Mouse (Mus musculus) MEL (cell line): ENCODE measurements around the gene Pkdrej. TPM values are rescaled to one million over a fixed set of nuclear protein-coding genes. Genes with fewer than 3 reads are reported as not detected.

Experiments
- DNase-seq: peaks from one replicate; pipeline ENCODE4 v3.0.0; 2011; ENCODE audit warnings: low read depth, low spot score
- H3K27ac ChIP-seq: 2 replicates; pipeline ENCODE4 v1.5.1; 2012; ENCODE audit warnings: low read depth, mild to moderate bottlenecking, control low read depth, low read length, moderate library complexity; ENCODE audit not compliant: control insufficient read depth
- H3K27me3 ChIP-seq, 2 experiments: fragments of 150-350 bp in 1 of 2; sonication (generic) in 1 of 2; 2 replicates each; pipeline ENCODE4 v1.6.1; 2012; ENCODE audit warnings: low read length in 2 of 2, mild to moderate bottlenecking in 2 of 2, improper control_type of control experiment in 1 of 2, moderate library complexity in 1 of 2; ENCODE audit not compliant: insufficient read depth in 2 of 2, control insufficient read depth in 1 of 2
- H3K36me3 ChIP-seq, 2 experiments: 2 replicates each; pipeline ENCODE4 v1.6.1; 2012 to 2014; ENCODE audit warnings: low read length in 2 of 2, improper control_type of control experiment in 1 of 2, inconsistent platforms in 1 of 2, mild to moderate bottlenecking in 1 of 2; ENCODE audit not compliant: insufficient read depth in 2 of 2, control insufficient read depth in 1 of 2
- H3K4me1 ChIP-seq, 2 experiments: fragments of 150-350 bp in 1 of 2; sonication (generic) in 1 of 2; 2 replicates each; pipeline ENCODE4 v1.6.1; 2012; ENCODE audit warnings: low read length in 2 of 2, improper control_type of control experiment in 1 of 2, mild to moderate bottlenecking in 1 of 2; ENCODE audit not compliant: insufficient read depth in 2 of 2, control insufficient read depth in 1 of 2
- H3K4me3 ChIP-seq, 2 experiments: fragments of 150-350 bp in 1 of 2; sonication (generic) in 1 of 2; 2 replicates each; pipeline ENCODE4 v1.5.1; 2012; ENCODE audit warnings: low read depth in 2 of 2, low read length in 2 of 2, mild to moderate bottlenecking in 2 of 2, moderate library complexity in 2 of 2, control low read depth in 1 of 2, improper control_type of control experiment in 1 of 2; ENCODE audit not compliant: control insufficient read depth in 1 of 2, insufficient read depth in 1 of 2
- H3K79me2 ChIP-seq: 2 replicates; pipeline ENCODE4 v1.6.1; 2012; ENCODE audit warnings: mild to moderate bottlenecking, low read length, moderate library complexity; ENCODE audit not compliant: control insufficient read depth, poor library complexity, insufficient read depth
- H3K9ac ChIP-seq: 2 replicates; pipeline ENCODE4 v1.6.1; 2012; ENCODE audit warnings: low read depth, mild to moderate bottlenecking, control low read depth, low read length, moderate library complexity; ENCODE audit not compliant: control insufficient read depth, poor library complexity, severe bottlenecking
- H3K9me3 ChIP-seq: fragments of 150-350 bp; sonication (generic); replicated peaks from 2 replicates; pipeline ENCODE4 v1.6.1; 2012; ENCODE audit warnings: mild to moderate bottlenecking, low read length, improper control_type of control experiment, moderate library complexity; ENCODE audit not compliant: insufficient read depth
- BHLHE40 ChIP-seq: IDR thresholded peaks from 2 replicates; pipeline ENCODE4 v1.6.1; 2012; ENCODE audit warnings: low read depth, mild to moderate bottlenecking, inconsistent platforms, low read length, improper control_type of control experiment, borderline replicate concordance
- CHD1 ChIP-seq: IDR thresholded peaks from 2 replicates; pipeline ENCODE4 v1.6.1; 2012; ENCODE audit warnings: low read depth, mild to moderate bottlenecking, inconsistent platforms, low read length, improper control_type of control experiment
- CHD2 ChIP-seq: IDR thresholded peaks from 2 replicates; pipeline ENCODE4 v1.6.1; 2011; ENCODE audit warnings: low read length, improper control_type of control experiment
- CTCF ChIP-seq, 3 experiments: IDR thresholded peaks in 2 of 3; conservative IDR thresholded peaks in 1 of 3; 2 replicates each; pipeline ENCODE4 v1.5.1; 2011 to 2012; ENCODE audit warnings: low read length in 3 of 3, low read depth in 2 of 3, mild to moderate bottlenecking in 2 of 3, improper control_type of control experiment in 1 of 3, inconsistent platforms in 1 of 3, mixed read lengths in 1 of 3, moderate library complexity in 1 of 3; ENCODE audit not compliant: control insufficient read depth in 1 of 3, insufficient read depth in 1 of 3, poor library complexity in 1 of 3, severe bottlenecking in 1 of 3
- E2F4 ChIP-seq: IDR thresholded peaks from 2 replicates; pipeline ENCODE4 v1.6.1; 2011; ENCODE audit warnings: low read depth, low read length, improper control_type of control experiment, borderline replicate concordance
- ELF1 ChIP-seq: IDR thresholded peaks from 2 replicates; pipeline ENCODE4 v1.6.1; 2014; ENCODE audit warnings: low read depth, mild to moderate bottlenecking, inconsistent platforms, low read length, improper control_type of control experiment, moderate library complexity
- EP300 ChIP-seq, 2 experiments: IDR thresholded peaks; 2 replicates each; pipeline ENCODE4 v1.6.1; 2011; ENCODE audit warnings: improper control_type of control experiment in 2 of 2, low read length in 2 of 2, low read depth in 1 of 2, mild to moderate bottlenecking in 1 of 2
- ETS1 ChIP-seq: IDR thresholded peaks from 2 replicates; pipeline ENCODE4 v1.6.1; 2012; ENCODE audit warnings: low read depth, mild to moderate bottlenecking, inconsistent platforms, low read length, improper control_type of control experiment, moderate library complexity
- GABPA ChIP-seq: IDR thresholded peaks from 2 replicates; pipeline ENCODE4 v1.6.1; 2012; ENCODE audit warnings: low read depth, mild to moderate bottlenecking, inconsistent platforms, low read length, improper control_type of control experiment, moderate library complexity
- GATA1 ChIP-seq: IDR thresholded peaks from 2 replicates; pipeline ENCODE4 v1.6.1; 2011; ENCODE audit warnings: low read depth, low read length, improper control_type of control experiment
- HCFC1 ChIP-seq: IDR thresholded peaks from 2 replicates; pipeline ENCODE4 v1.6.1; 2012; ENCODE audit warnings: low read depth, mild to moderate bottlenecking, inconsistent platforms, low read length, improper control_type of control experiment, moderate library complexity
- JUND ChIP-seq: IDR thresholded peaks from 2 replicates; pipeline ENCODE4 v1.6.1; 2011; ENCODE audit warnings: low read depth, mild to moderate bottlenecking, improper control_type of control experiment, low read length
- KAT2A ChIP-seq: conservative IDR thresholded peaks from 2 replicates; pipeline ENCODE4 v1.6.1; 2012; ENCODE audit warnings: low read depth, low read length, improper control_type of control experiment, inconsistent platforms
- MAFK ChIP-seq: IDR thresholded peaks from 2 replicates; pipeline ENCODE4 v1.6.1; 2011; ENCODE audit warnings: low read depth, mild to moderate bottlenecking, low read length, improper control_type of control experiment, borderline replicate concordance
- MAX ChIP-seq: IDR thresholded peaks from 2 replicates; pipeline ENCODE4 v1.6.1; 2011; ENCODE audit warnings: low read length, improper control_type of control experiment
- MAZ ChIP-seq: IDR thresholded peaks from 2 replicates; pipeline ENCODE4 v1.6.1; 2012; ENCODE audit warnings: low read depth, mild to moderate bottlenecking, inconsistent platforms, low read length, improper control_type of control experiment
- MEF2A ChIP-seq: IDR thresholded peaks from 2 replicates; pipeline ENCODE4 v1.6.1; 2014; ENCODE audit warnings: low read depth, mild to moderate bottlenecking, inconsistent platforms, low read length, improper control_type of control experiment; ENCODE audit not compliant: poor library complexity, insufficient replicate concordance, severe bottlenecking; ENCODE audit errors: extremely low read depth
- MXI1 ChIP-seq: IDR thresholded peaks from 2 replicates; pipeline ENCODE4 v1.6.1; 2011; ENCODE audit warnings: mild to moderate bottlenecking, low read depth, low read length, improper control_type of control experiment
- MYB ChIP-seq: IDR thresholded peaks from 2 replicates; pipeline ENCODE4 v1.6.1; 2011; ENCODE audit warnings: mild to moderate bottlenecking, low read depth, low read length, improper control_type of control experiment
- MYC ChIP-seq: IDR thresholded peaks from 2 replicates; pipeline ENCODE4 v1.6.1; 2011; ENCODE audit warnings: low read depth, mild to moderate bottlenecking, low read length, improper control_type of control experiment, moderate library complexity
- NELFE ChIP-seq: IDR thresholded peaks from 2 replicates; pipeline ENCODE4 v1.6.1; 2011; ENCODE audit warnings: low read depth, low read length, improper control_type of control experiment
- NRF1 ChIP-seq: IDR thresholded peaks from 2 replicates; pipeline ENCODE4 v1.6.1; 2014; ENCODE audit warnings: low read depth, mild to moderate bottlenecking, inconsistent platforms, low read length, improper control_type of control experiment, moderate library complexity; ENCODE audit not compliant: poor library complexity, insufficient read depth, severe bottlenecking
- POLR2A ChIP-seq, 2 experiments: IDR thresholded peaks; 2 replicates each; pipeline ENCODE4 v1.6.1; 2011 to 2012; ENCODE audit warnings: low read length in 2 of 2, mild to moderate bottlenecking in 2 of 2, control low read depth in 1 of 2, improper control_type of control experiment in 1 of 2, low read depth in 1 of 2, moderate library complexity in 1 of 2; ENCODE audit not compliant: control insufficient read depth in 1 of 2, insufficient read depth in 1 of 2, poor library complexity in 1 of 2
- POLR2AphosphoS2 ChIP-seq: IDR thresholded peaks from 2 replicates; pipeline ENCODE4 v1.6.1; 2011; ENCODE audit warnings: low read length, improper control_type of control experiment
- POLR2AphosphoS5 ChIP-seq: IDR thresholded peaks from 2 replicates; pipeline ENCODE4 v1.6.1; 2012; ENCODE audit warnings: low read depth, borderline replicate concordance, mild to moderate bottlenecking, inconsistent platforms, low read length, moderate library complexity, mixed read lengths
- RAD21 ChIP-seq: IDR thresholded peaks from 2 replicates; pipeline ENCODE4 v1.6.1; 2011; ENCODE audit warnings: mild to moderate bottlenecking, low read depth, low read length, improper control_type of control experiment
- RCOR1 ChIP-seq: IDR thresholded peaks from 2 replicates; pipeline ENCODE4 v1.6.1; 2012; ENCODE audit warnings: low read depth, mild to moderate bottlenecking, inconsistent platforms, low read length, improper control_type of control experiment
- SIN3A ChIP-seq: IDR thresholded peaks from 2 replicates; pipeline ENCODE4 v1.6.1; 2012; ENCODE audit warnings: low read length, improper control_type of control experiment, inconsistent platforms
- SMC3 ChIP-seq: IDR thresholded peaks from 2 replicates; pipeline ENCODE4 v1.6.1; 2011; ENCODE audit warnings: low read depth, low read length, improper control_type of control experiment
- TAL1 ChIP-seq: IDR thresholded peaks from 2 replicates; pipeline ENCODE4 v1.6.1; 2012; ENCODE audit warnings: mild to moderate bottlenecking, inconsistent platforms, low read length, moderate library complexity, mixed read lengths
- TBP ChIP-seq: IDR thresholded peaks from 2 replicates; pipeline ENCODE4 v1.8.0; 2011; ENCODE audit warnings: low read depth, low read length, improper control_type of control experiment
- TCF12 ChIP-seq: IDR thresholded peaks from 2 replicates; pipeline ENCODE4 v1.6.1; 2014; ENCODE audit warnings: low read depth, mild to moderate bottlenecking, inconsistent platforms, low read length, improper control_type of control experiment, moderate library complexity
- UBTF ChIP-seq: IDR thresholded peaks from 2 replicates; pipeline ENCODE4 v1.6.1; 2012; ENCODE audit warnings: low read depth, mild to moderate bottlenecking, inconsistent platforms, low read length, improper control_type of control experiment, moderate library complexity, borderline replicate concordance; ENCODE audit not compliant: insufficient read depth
- USF2 ChIP-seq, 2 experiments: IDR thresholded peaks; 2 replicates each; pipeline ENCODE4 v1.6.1; 2011 to 2012; ENCODE audit warnings: improper control_type of control experiment in 2 of 2, low read length in 2 of 2, borderline replicate concordance in 1 of 2, inconsistent platforms in 1 of 2, low read depth in 1 of 2, mild to moderate bottlenecking in 1 of 2; ENCODE audit not compliant: insufficient read depth in 1 of 2
- ZC3H11A ChIP-seq: IDR thresholded peaks from 2 replicates; pipeline ENCODE4 v1.6.1; 2012; ENCODE audit warnings: low read depth, mild to moderate bottlenecking, inconsistent platforms, low read length, improper control_type of control experiment
- ZKSCAN1 ChIP-seq: IDR thresholded peaks from 2 replicates; pipeline ENCODE4 v1.6.1; 2012; ENCODE audit warnings: low read depth, mild to moderate bottlenecking, inconsistent platforms, low read length, improper control_type of control experiment, moderate library complexity
- ZNF384 ChIP-seq: IDR thresholded peaks from 2 replicates; pipeline ENCODE4 v1.6.1; 2012; ENCODE audit warnings: low read depth, mild to moderate bottlenecking, inconsistent platforms, low read length, improper control_type of control experiment
- polyA plus RNA-seq, 2 experiments: library from polyadenylated mRNA; stranded (reverse) in 1 of 2; unstranded in 1 of 2; fragments of >175 nt in 1 of 2; fragments of >200 nt in 1 of 2; gene quantifications; 2 replicates each; pipeline versions ENCODE4 v1.2.1 to v1.2.4; 2012; ENCODE audit warnings: low replicate concordance in 2 of 2, low read depth in 1 of 2; ENCODE audit not compliant: insufficient read length in 2 of 2, insufficient read depth in 1 of 2, missing spikeins in 1 of 2
- total RNA-seq: library from RNA; depleted of rRNA; stranded (reverse); fragments of 300-350 nt; gene quantifications from 2 replicates; pipeline ENCODE4 v1.2.3, GENCODE M21; 2012

Pkdrej gene
- total and polyA plus RNA-seq, 3 experiments = 0.27 to 0.56 TPM; not detected in 1

DNA sequence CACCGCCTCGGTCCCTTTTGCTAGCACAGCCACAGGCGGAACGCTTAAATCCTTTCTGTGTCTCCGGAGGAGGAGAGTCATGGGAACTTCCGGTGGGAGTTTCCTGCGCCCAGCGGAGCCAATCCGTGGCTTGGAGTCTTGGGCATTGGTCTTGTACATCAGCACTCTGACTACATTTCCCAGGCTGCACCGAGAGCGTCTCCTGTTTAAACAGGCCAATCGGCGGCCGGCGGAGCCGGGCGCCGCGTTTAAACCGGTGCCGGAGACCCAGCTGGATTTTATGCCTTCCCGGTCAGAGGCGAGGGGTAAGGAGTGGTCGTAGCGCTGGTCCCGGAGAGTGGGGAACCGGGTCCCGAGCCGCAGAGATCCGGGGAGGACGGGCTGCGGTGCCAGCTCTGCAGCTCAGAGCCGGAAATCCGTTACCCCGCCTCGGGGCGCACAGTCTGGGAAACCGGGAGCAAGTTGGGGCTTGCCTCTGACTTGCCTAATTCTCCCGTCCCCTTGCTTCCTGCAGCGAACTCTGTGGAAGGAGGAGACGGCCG is 38.0 kb upstream of the Pkdrej start, which contains the start of gene Gtse1:
Gtse1 (plus strand) TSS at position 256 of the 542 bp plus-strand sequence.
- Histone ChIP-seq H3K9me3 (no peaks in the 10 kb centered on the region), H3K4me3 (peak within 1 kb of the TSS; percentile 73 to 99), H3K36me3 (peaks cover 3 to 8% of the 10 kb centered on the region in 2 experiments; a peak in 3 of 4 replicates), H3K4me1 (peaks cover 0 to 7% of the 10 kb centered on the region in 2 experiments; a peak in 1 of 4 replicates), H3K79me2 (peaks cover 18% of the 10 kb centered on the region), H3K9ac (peak within 1 kb of the TSS; percentile 97), H3K27ac (peak within 1 kb of the TSS; percentile 65), H3K27me3 (no peaks in the 10 kb centered on the region)
- peak; percentile 98 for DNase-seq
- TF ChIP-seq JUND (no peak), MAFK (no peak), EP300 (IDR thresholded peaks at IDR 0.05; ENCODE audit: low read depth in 1 of 2, low read length in 2 of 2) (no peak), MAX (peak; percentile 47; the same call in 1 of the 2 replicates), CHD2 (peak; percentile 72), NRF1 (no peak), MAZ (0 out of 2 replicates have a peak, but pooled peaks have one; percentile 55), POLR2AphosphoS5 (no peak), GATA1 (no peak), ETS1 (0 out of 2 replicates have a peak, but pooled peaks have one; percentile 15), MEF2A (no peak), TAL1 (no peak), MXI1 (peak; percentile 73; the same call in 1 of the 2 replicates), HCFC1 (peak; percentile 99), POLR2AphosphoS2 (peak; percentile 78), CTCF (IDR thresholded peaks at IDR 0.05 in 2 of 3, conservative IDR thresholded peaks at IDR 0.05 in 1 of 3; ENCODE audit: control insufficient read depth in 1 of 3, insufficient read depth in 1 of 3, low read depth in 2 of 3, low read length in 3 of 3, poor library complexity in 1 of 3, severe bottlenecking in 1 of 3) (0 out of 6 replicates have a peak, but pooled peaks of 1 of the 3 experiments have one; percentile 3), RAD21 (no peak), UBTF (no peak), ZC3H11A (no peak), USF2 (IDR thresholded peaks at IDR 0.05; ENCODE audit: borderline replicate concordance in 1 of 2, insufficient read depth in 1 of 2, low read depth in 1 of 2, low read length in 2 of 2) (no peak), RCOR1 (no peak), E2F4 (no peak), TCF12 (peak; percentile 64; the same call in 1 of the 2 replicates), ELF1 (peak; percentile 71), ZNF384 (no peak), NELFE (peak; percentile 87), KAT2A (peak; percentile 93), POLR2A (IDR thresholded peaks at IDR 0.05; ENCODE audit: control insufficient read depth in 1 of 2, insufficient read depth in 1 of 2, low read depth in 1 of 2, low read length in 2 of 2, poor library complexity in 1 of 2) (peak; percentile 66 to 84), MYC (peak; percentile 82), TBP (peak; percentile 93), CHD1 (no peak), BHLHE40 (no peak), SIN3A (peak; percentile 98), GABPA (no peak), ZKSCAN1 (no peak), MYB (no peak; the same call in 1 of the 2 replicates), SMC3 (no peak)
